Mouse (Mus musculus): ENCODE results near the gene Nfasc. TPM values are rescaled to one million over a fixed set of nuclear protein-coding genes. Genes with fewer than 3 reads are reported as not detected.

The Nfasc gene
- polyA plus RNA-seq, 1 experiment, result not detected

DNA sequence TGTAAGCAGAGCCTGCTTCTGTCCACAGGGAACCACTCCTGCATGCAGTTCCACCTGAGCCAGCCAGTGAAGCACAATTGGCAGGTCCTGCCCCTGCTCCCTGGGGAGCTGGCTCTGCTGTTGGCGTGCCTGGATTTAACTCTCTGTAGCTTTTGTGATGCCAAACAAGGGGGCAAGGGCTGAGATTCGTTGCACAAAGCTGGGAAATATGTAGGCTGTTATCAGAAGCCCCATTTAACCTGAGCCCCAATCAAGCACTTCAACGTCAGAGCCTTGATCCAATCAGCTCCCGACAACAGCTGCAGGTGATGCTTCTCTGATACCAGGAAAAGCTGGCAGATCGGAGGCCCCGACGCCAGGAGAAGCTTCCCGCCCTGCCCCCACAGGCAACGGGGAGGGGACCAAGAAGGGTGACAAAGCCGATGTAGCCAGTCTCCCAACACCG, 2.5 kb downstream of the Nfasc start:
- Histone ChIP-seq H3K27me3 (ENCODE audit: control insufficient read depth) (peaks cover 39% of the 10 kb centered on the region), H3K4me3 (replicated peaks) (no peak overlapping the region), H3K36me3 (ENCODE audit: control insufficient read depth) (no peaks in the 10 kb centered on the region), H3K4me1 (ENCODE audit: control insufficient read depth) (no peaks in the 10 kb centered on the region), H3K9me3 (ENCODE audit: control insufficient read depth, low read length) (no peaks in the 10 kb centered on the region)
- TF ChIP-seq TAL1 (IDR thresholded peaks at IDR 0.05; ENCODE audit: low read length), result no peak

DNA sequence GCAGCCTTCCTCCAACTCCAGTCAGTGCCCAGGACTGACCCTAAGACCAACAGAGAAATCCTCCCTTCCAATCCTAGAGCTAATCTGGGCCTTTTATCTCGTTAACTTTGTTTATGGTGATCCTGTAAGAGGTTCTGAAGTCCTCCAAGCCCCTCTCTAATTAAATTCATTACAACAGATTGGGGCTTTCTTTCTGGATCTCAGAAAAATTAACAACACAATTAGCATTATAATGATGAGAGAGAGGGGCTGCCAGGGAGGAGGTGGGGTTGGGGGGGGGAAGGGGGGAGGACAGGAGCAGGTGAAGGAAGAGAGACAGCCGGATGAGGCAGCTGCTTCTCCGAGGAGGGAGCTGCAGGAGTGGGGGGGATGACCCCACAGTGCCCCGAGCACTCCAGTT, 5.4 kb downstream of the Nfasc start:
- TF ChIP-seq TAL1 (IDR thresholded peaks at IDR 0.05; ENCODE audit: low read length) (no peak), GATA1 (IDR thresholded peaks at IDR 0.05; ENCODE audit: low read length) (no peak)
- no peaks in the 10 kb centered on the region for H3K36me3 ChIP-seq (ENCODE audit: control insufficient read depth)
- no peaks in the 10 kb centered on the region for H3K4me1 ChIP-seq (ENCODE audit: control insufficient read depth)
- peaks cover 23% of the 10 kb centered on the region for H3K27me3 ChIP-seq (ENCODE audit: control insufficient read depth)
- no peaks in the 10 kb centered on the region for H3K9me3 ChIP-seq (ENCODE audit: control insufficient read depth, low read length)
- no peak overlapping the region for H3K4me3 ChIP-seq (replicated peaks)

DNA sequence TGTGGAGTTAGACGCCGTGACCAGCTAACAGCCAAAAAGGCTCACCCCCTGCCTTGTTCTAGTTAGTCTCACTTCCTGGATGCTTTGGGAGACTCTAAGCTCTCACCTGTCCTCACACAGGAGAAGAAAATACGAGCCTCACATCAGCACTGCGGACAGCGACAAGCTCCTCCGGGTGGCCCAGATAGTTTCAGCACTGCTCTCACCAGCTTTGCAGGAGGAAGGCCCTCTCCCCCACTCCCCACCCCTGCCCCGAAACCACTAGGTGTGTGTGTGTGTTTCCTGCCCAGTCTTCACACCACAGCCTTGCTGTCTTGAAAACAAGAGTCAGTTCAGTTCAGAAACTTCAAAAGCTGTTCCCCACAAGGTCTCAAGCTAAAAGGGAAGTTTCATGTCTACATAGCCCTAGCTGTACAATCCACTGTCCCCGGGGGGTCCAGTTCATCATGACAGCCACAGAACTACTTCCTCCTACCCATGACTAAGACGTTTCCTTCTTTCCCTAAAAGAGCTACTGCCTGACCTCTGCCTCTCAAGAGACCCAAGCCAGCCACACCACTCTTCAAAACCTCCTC, 7.6 kb downstream of the Nfasc start:
- Histone ChIP-seq H3K4me1 (ENCODE audit: control insufficient read depth) (no peaks in the 10 kb centered on the region), H3K36me3 (ENCODE audit: control insufficient read depth) (no peaks in the 10 kb centered on the region), H3K4me3 (replicated peaks) (no peak overlapping the region), H3K27me3 (ENCODE audit: control insufficient read depth) (peaks cover 4% of the 10 kb centered on the region), H3K9me3 (ENCODE audit: control insufficient read depth, low read length) (no peaks in the 10 kb centered on the region)
- TF ChIP-seq GATA1 (IDR thresholded peaks at IDR 0.05; ENCODE audit: low read length) (no peak), TAL1 (IDR thresholded peaks at IDR 0.05; ENCODE audit: low read length) (no peak)

DNA sequence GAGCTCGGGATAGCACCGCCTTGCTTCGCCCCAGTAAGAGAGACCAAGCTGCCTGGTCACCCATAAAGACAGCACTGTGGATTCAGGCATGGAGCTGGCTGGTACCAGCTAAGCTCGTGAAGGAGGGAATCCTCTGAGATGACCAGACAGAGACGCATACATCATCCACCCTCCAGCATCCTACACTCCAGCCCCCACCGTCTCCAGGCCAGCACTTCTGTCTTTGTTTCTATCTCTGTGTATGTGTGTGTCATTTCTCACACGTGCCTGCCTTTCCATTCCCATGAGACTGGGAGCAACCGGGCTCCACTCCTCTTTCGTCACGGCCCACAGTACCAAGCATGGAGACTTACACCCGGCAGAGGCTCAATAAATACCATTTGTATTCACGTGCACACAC, 9.3 kb downstream of the Nfasc start:
- Histone ChIP-seq H3K9me3 (ENCODE audit: control insufficient read depth, low read length) (no peaks in the 10 kb centered on the region), H3K36me3 (ENCODE audit: control insufficient read depth) (no peaks in the 10 kb centered on the region), H3K27me3 (ENCODE audit: control insufficient read depth) (no peaks in the 10 kb centered on the region), H3K4me3 (replicated peaks) (no peak overlapping the region), H3K4me1 (ENCODE audit: control insufficient read depth) (no peaks in the 10 kb centered on the region)
- no peak for TF ChIP-seq TAL1 (IDR thresholded peaks at IDR 0.05; ENCODE audit: low read length)
- no peak for TF ChIP-seq GATA1 (IDR thresholded peaks at IDR 0.05; ENCODE audit: low read length)

DNA sequence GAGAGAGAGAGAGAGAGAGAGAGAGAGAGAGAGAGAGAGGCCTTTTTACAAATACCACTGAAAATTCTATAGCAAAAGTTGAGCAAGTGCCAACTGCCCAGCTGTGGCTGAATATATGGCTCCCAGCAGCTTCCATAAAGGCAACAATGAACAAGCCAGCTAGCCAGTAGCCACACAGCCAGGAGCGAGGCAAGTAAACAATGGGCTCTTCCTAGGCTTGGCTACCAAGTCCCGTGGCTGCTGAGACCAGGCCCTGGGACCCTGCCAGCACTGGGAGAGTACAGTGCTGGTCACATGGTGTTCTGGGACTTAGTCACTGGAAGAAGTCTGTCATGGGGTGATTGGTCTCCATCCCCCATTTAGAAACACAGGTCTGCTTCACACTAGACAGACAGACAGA, 14.0 kb downstream of the Nfasc start:
- Histone ChIP-seq H3K4me1 (ENCODE audit: control insufficient read depth) (no peaks in the 10 kb centered on the region), H3K27me3 (ENCODE audit: control insufficient read depth) (no peaks in the 10 kb centered on the region), H3K4me3 (replicated peaks) (no peak overlapping the region), H3K9me3 (ENCODE audit: control insufficient read depth, low read length) (no peaks in the 10 kb centered on the region), H3K36me3 (ENCODE audit: control insufficient read depth) (no peaks in the 10 kb centered on the region)
- no peak for TF ChIP-seq TAL1 (IDR thresholded peaks at IDR 0.05; ENCODE audit: low read length)
- no peak for TF ChIP-seq GATA1 (IDR thresholded peaks at IDR 0.05; ENCODE audit: low read length)

DNA sequence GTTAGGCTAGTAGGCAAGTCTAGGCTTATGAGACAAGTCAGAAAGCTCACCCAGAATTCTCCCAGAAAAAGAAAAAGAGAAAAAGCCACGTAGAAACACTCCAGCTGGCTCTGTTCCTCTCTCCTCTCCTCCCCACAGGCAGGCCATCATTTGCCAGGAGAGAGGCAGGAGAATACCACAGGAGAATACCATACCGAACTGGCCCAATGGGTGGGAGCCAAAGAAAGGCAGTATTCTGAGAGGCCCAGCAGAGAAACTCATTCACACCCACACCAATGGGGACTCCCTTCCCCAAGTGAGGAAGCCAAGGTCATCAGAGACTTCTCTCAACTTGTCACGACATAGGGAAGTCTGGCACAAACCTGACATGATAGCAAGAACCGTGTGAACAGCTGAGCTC, 19.2 kb downstream of the Nfasc start:
- Histone ChIP-seq H3K4me3 (replicated peaks) (no peak overlapping the region), H3K9me3 (ENCODE audit: control insufficient read depth, low read length) (no peaks in the 10 kb centered on the region), H3K36me3 (ENCODE audit: control insufficient read depth) (no peaks in the 10 kb centered on the region), H3K4me1 (ENCODE audit: control insufficient read depth) (no peaks in the 10 kb centered on the region), H3K27me3 (ENCODE audit: control insufficient read depth) (no peaks in the 10 kb centered on the region)
- TF ChIP-seq GATA1 (IDR thresholded peaks at IDR 0.05; ENCODE audit: low read length), result no peak
- no peak for TF ChIP-seq TAL1 (IDR thresholded peaks at IDR 0.05; ENCODE audit: low read length)

DNA sequence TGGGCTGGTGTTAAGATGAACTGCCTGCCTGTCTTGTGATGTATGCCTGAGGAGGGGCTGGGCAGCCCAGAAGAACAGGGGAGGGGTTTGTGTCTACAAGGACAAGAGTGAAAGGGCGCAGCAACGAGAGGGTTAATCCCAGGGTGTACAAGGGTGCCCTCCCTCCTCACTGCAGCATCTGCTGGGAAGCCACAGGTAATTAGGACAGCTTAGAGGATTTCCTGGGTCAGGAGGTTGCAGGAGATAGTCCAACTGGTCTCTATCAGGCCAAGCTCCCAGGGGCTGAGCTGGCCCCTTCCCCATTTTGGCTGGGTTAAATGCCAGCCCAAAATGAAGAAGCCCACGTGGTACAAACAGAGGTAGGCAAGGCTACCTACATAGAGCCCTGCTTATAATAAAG, 20.3 kb downstream of the Nfasc start:
- Histone ChIP-seq H3K36me3 (ENCODE audit: control insufficient read depth) (no peaks in the 10 kb centered on the region), H3K4me1 (ENCODE audit: control insufficient read depth) (no peaks in the 10 kb centered on the region), H3K4me3 (replicated peaks) (no peak overlapping the region), H3K9me3 (ENCODE audit: control insufficient read depth, low read length) (no peaks in the 10 kb centered on the region), H3K27me3 (ENCODE audit: control insufficient read depth) (no peaks in the 10 kb centered on the region)
- TF ChIP-seq TAL1 (IDR thresholded peaks at IDR 0.05; ENCODE audit: low read length) (no peak), GATA1 (IDR thresholded peaks at IDR 0.05; ENCODE audit: low read length) (no peak)

DNA sequence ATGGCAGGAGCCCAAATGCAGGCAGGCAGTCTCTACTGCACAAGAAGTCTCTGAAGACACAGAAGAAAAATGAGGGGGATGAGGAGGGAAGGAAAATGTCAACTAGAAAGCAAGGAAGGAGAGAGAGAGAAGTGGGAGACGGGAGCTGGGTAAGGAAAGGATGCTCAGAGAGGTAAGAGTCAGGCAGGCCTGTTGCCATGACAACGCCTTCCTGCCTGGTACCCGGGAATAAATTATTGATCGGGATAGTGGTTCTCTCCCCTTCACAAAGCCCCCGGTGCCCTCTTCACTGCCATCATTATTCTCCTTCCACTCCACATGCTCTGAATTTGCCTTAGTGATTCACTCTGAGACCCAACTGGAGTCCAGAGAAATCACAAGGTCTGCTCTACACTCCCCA, 23.4 kb downstream of the Nfasc start:
- H3K27me3 ChIP-seq (ENCODE audit: control insufficient read depth), result no peaks in the 10 kb centered on the region
- no peak for TF ChIP-seq GATA1 (IDR thresholded peaks at IDR 0.05; ENCODE audit: low read length)
- TF ChIP-seq TAL1 (IDR thresholded peaks at IDR 0.05; ENCODE audit: low read length), result no peak

DNA sequence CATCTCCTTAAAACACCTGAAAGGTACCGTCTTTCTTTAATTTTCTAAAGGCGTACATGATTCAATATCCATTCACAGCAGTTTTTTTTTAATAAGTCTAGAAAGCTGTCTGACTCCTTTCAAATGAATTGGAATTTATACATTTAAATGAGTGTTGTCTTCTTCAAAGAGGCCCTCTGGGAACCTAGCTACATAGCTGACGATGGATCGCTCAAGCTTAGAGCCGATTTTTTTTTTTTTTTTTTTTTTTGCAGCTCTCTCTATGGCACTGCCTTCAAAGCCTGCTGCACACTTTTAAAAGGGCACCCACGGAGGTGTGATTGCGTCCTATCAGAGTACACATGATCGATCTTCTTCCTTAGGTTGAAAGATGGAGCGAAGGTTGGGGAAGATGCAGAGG, 26.6 kb downstream of the Nfasc start:
- no peaks in the 10 kb centered on the region for H3K9me3 ChIP-seq (ENCODE audit: control insufficient read depth, low read length)
- no peaks in the 10 kb centered on the region for H3K36me3 ChIP-seq (ENCODE audit: control insufficient read depth)
- no peaks in the 10 kb centered on the region for H3K4me1 ChIP-seq (ENCODE audit: control insufficient read depth)
- H3K27me3 ChIP-seq (ENCODE audit: control insufficient read depth), result no peaks in the 10 kb centered on the region
- TF ChIP-seq TAL1 (IDR thresholded peaks at IDR 0.05; ENCODE audit: low read length) (no peak), GATA1 (IDR thresholded peaks at IDR 0.05; ENCODE audit: low read length) (no peak)
- no peak overlapping the region for H3K4me3 ChIP-seq (replicated peaks)

More for the DNA sequence above, 23.4 kb downstream of the Nfasc start:
- Histone ChIP-seq H3K36me3 (ENCODE audit: control insufficient read depth) (no peaks in the 10 kb centered on the region), H3K4me1 (ENCODE audit: control insufficient read depth) (no peaks in the 10 kb centered on the region), H3K9me3 (ENCODE audit: control insufficient read depth, low read length) (no peaks in the 10 kb centered on the region), H3K4me3 (replicated peaks) (no peak overlapping the region)

DNA sequence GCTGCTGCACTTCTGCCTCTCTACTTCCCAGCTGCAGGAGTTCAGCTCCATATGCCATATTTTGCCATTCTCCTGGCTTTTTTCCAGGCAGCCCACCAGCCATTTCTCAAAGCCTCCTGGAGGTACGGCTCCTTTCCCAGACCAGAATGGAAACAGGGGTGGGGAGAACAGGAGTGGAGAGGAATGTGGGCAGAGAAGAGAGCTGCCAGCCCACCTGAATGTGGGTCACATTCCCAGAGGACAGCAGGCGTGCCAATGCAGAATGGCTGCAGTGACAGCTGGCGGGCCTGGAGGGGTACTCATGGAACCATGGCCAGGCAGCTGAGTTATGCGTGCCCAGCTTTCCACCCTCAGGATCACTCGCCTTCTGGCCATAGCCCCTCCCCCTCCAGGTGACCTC, 32.2 kb downstream of the Nfasc start:
- Histone ChIP-seq H3K36me3 (ENCODE audit: control insufficient read depth) (no peaks in the 10 kb centered on the region), H3K27me3 (ENCODE audit: control insufficient read depth) (no peaks in the 10 kb centered on the region), H3K4me1 (ENCODE audit: control insufficient read depth) (no peaks in the 10 kb centered on the region), H3K9me3 (ENCODE audit: control insufficient read depth, low read length) (no peaks in the 10 kb centered on the region), H3K4me3 (replicated peaks) (no peak overlapping the region)
- TF ChIP-seq TAL1 (IDR thresholded peaks at IDR 0.05; ENCODE audit: low read length) (no peak), GATA1 (IDR thresholded peaks at IDR 0.05; ENCODE audit: low read length) (no peak)

Measured in erythroblast, embryonic 14.5 days (primary cell).